Mouse (Mus musculus) lung, postnatal 0 days (tissue): ENCODE results near the gene Zswim9.

Source experiments
- CTCF ChIP-seq: IDR thresholded peaks from 2 replicates; pipeline ENCODE4 v1.5.1; 2016; ENCODE audit warnings: antibody characterized with exemption, mild to moderate bottlenecking
- EP300 ChIP-seq: IDR thresholded peaks from 2 replicates; pipeline ENCODE4 v1.6.1; 2016; ENCODE audit warnings: antibody characterized with exemption, mild to moderate bottlenecking, control low read depth

DNA sequence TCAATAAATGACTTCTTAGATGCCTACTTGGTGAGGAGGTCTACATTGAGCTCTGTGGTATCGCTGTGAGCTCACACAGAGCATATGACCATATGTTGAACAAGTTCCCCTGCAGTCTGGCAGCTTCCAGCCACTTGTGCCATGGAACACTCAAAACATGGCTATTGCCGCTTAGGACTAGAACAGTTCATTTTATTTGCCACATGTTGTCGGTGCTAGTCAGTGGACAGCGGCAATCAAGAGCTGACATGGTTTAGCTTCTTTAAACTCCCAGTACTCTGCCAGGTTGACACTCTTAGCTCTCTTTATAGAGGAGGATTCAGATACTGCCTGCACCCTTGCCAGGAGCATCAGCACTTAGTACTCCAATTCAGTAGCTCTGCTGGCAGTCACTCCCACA is 32.9 kb upstream of the Zswim9 start:
- TF ChIP-seq EP300 (no peak), CTCF (no peak)
